Mouse (Mus musculus) MEL (cell line): Measurements from ENCODE around the gene Gm20852. TPM values are rescaled to one million over a fixed set of nuclear protein-coding genes. Genes with fewer than 3 reads are reported as not detected.
"Not testable (repeated sequence)": the region's sequence is repeated elsewhere in the genome, so short reads cannot be mapped to it uniquely, and the experiment has no call there.

Source experiments
- DNase-seq: peaks from one replicate; pipeline ENCODE4 v3.0.0; 2011; ENCODE audit warnings: low read depth, low spot score
- H3K27ac ChIP-seq: 2 replicates; pipeline ENCODE4 v1.5.1; 2012; ENCODE audit warnings: low read depth, mild to moderate bottlenecking, control low read depth, low read length, moderate library complexity; ENCODE audit not compliant: control insufficient read depth
- H3K27me3 ChIP-seq, 2 experiments: fragments of 150-350 bp in 1 of 2; sonication (generic) in 1 of 2; 2 replicates each; pipeline ENCODE4 v1.6.1; 2012; ENCODE audit warnings: low read length in 2 of 2, mild to moderate bottlenecking in 2 of 2, improper control_type of control experiment in 1 of 2, moderate library complexity in 1 of 2; ENCODE audit not compliant: insufficient read depth in 2 of 2, control insufficient read depth in 1 of 2
- H3K36me3 ChIP-seq, 2 experiments: 2 replicates each; pipeline ENCODE4 v1.6.1; 2012 to 2014; ENCODE audit warnings: low read length in 2 of 2, improper control_type of control experiment in 1 of 2, inconsistent platforms in 1 of 2, mild to moderate bottlenecking in 1 of 2; ENCODE audit not compliant: insufficient read depth in 2 of 2, control insufficient read depth in 1 of 2
- H3K4me1 ChIP-seq, 2 experiments: fragments of 150-350 bp in 1 of 2; sonication (generic) in 1 of 2; 2 replicates each; pipeline ENCODE4 v1.6.1; 2012; ENCODE audit warnings: low read length in 2 of 2, improper control_type of control experiment in 1 of 2, mild to moderate bottlenecking in 1 of 2; ENCODE audit not compliant: insufficient read depth in 2 of 2, control insufficient read depth in 1 of 2
- H3K4me3 ChIP-seq, 2 experiments: fragments of 150-350 bp in 1 of 2; sonication (generic) in 1 of 2; 2 replicates each; pipeline ENCODE4 v1.5.1; 2012; ENCODE audit warnings: low read depth in 2 of 2, low read length in 2 of 2, mild to moderate bottlenecking in 2 of 2, moderate library complexity in 2 of 2, control low read depth in 1 of 2, improper control_type of control experiment in 1 of 2; ENCODE audit not compliant: control insufficient read depth in 1 of 2, insufficient read depth in 1 of 2
- H3K79me2 ChIP-seq: 2 replicates; pipeline ENCODE4 v1.6.1; 2012; ENCODE audit warnings: mild to moderate bottlenecking, low read length, moderate library complexity; ENCODE audit not compliant: control insufficient read depth, poor library complexity, insufficient read depth
- H3K9ac ChIP-seq: 2 replicates; pipeline ENCODE4 v1.6.1; 2012; ENCODE audit warnings: low read depth, mild to moderate bottlenecking, control low read depth, low read length, moderate library complexity; ENCODE audit not compliant: control insufficient read depth, poor library complexity, severe bottlenecking
- H3K9me3 ChIP-seq: fragments of 150-350 bp; sonication (generic); replicated peaks from 2 replicates; pipeline ENCODE4 v1.6.1; 2012; ENCODE audit warnings: mild to moderate bottlenecking, low read length, improper control_type of control experiment, moderate library complexity; ENCODE audit not compliant: insufficient read depth
- polyA plus RNA-seq, 2 experiments: library from polyadenylated mRNA; stranded (reverse) in 1 of 2; unstranded in 1 of 2; fragments of >175 nt in 1 of 2; fragments of >200 nt in 1 of 2; gene quantifications; 2 replicates each; pipeline versions ENCODE4 v1.2.1 to v1.2.4; 2012; ENCODE audit warnings: low replicate concordance in 2 of 2, low read depth in 1 of 2; ENCODE audit not compliant: insufficient read length in 2 of 2, insufficient read depth in 1 of 2, missing spikeins in 1 of 2
- total RNA-seq: library from RNA; depleted of rRNA; stranded (reverse); fragments of 300-350 nt; gene quantifications from 2 replicates; pipeline ENCODE4 v1.2.3, GENCODE M21; 2012; rRNA removed

Gm20852 gene
- total RNA-seq (not detected in 2 replicates), polyA plus RNA-seq (not detected)

- not testable (repeated sequence) for H3K79me2 ChIP-seq
Measured at GRCm38 (mm10) chrY:66742023-66742422, at the start of gene Gm20852. Gene Gm20852 (minus strand): TSS chrY:66742123.

More at GRCm38 (mm10) chrY:66742023-66742422, at the start of gene Gm20852:
- not testable (repeated sequence) for H3K9me3 ChIP-seq, H3K4me3 ChIP-seq, H3K36me3 ChIP-seq, H3K27me3 ChIP-seq, H3K27ac ChIP-seq, H3K9ac ChIP-seq, H3K4me1 ChIP-seq, DNase-seq
